Mouse (Mus musculus) stomach, embryonic 16.5 days (tissue): ENCODE measurements around the gene Espl1. TPM values are rescaled to one million over a fixed set of nuclear protein-coding genes. Genes with fewer than 3 reads are reported as not detected.

ENCODE experiments used
- ATAC-seq: fragments of 200-750 bp; cut with Nextera tagmentation; 2 replicates; pipeline ENCODE4 v1.8.0; 2017; ENCODE audit warnings: moderate number of reproducible peaks, moderate TSS enrichment; ENCODE audit not compliant: insufficient read depth, low FRiP score
- H3K27ac ChIP-seq: fragments of 300-500 bp; sonication (generic); 2 replicates; pipeline ENCODE4 v1.5.1; 2014; ENCODE audit warnings: low read length
- H3K27me3 ChIP-seq: fragments of 300-500 bp; sonication (generic); 2 replicates; pipeline ENCODE4 v1.6.1; 2014; ENCODE audit warnings: low read length, control low read depth, mixed read lengths; ENCODE audit not compliant: control insufficient read depth, insufficient read depth
- H3K36me3 ChIP-seq: fragments of 300-500 bp; sonication (generic); 2 replicates; pipeline ENCODE4 v1.6.1; 2014; ENCODE audit warnings: low read length; ENCODE audit not compliant: control insufficient read depth, insufficient read depth
- H3K4me1 ChIP-seq: fragments of 300-500 bp; sonication (generic); 2 replicates; pipeline ENCODE4 v1.6.1; 2014; ENCODE audit warnings: low read length, control low read depth, mixed read lengths; ENCODE audit not compliant: control insufficient read depth, insufficient read depth
- H3K4me2 ChIP-seq: fragments of 300-500 bp; sonication (generic); 2 replicates; pipeline ENCODE4 v1.6.1; 2014; ENCODE audit warnings: low read depth, low read length, mixed read lengths
- H3K4me3 ChIP-seq: fragments of 300-500 bp; sonication (generic); replicated peaks from 2 replicates; pipeline ENCODE4 v1.5.1; 2014; ENCODE audit warnings: mild to moderate bottlenecking, low read length
- H3K9ac ChIP-seq: fragments of 300-500 bp; sonication (generic); 2 replicates; pipeline ENCODE4 v1.6.1; 2014; ENCODE audit warnings: low read length
- H3K9me3 ChIP-seq: fragments of 300-500 bp; sonication (generic); replicated peaks from 2 replicates; pipeline ENCODE4 v1.6.1; 2016; ENCODE audit warnings: low read length, control low read depth; ENCODE audit not compliant: control insufficient read depth
- WGBS: fragments of 180-500 bp; shearing (Covaris S2); extraction: QIAGEN DNeasy Blood & Tissue Kit; methylation state at CpG from one replicate; pipeline ENCODE4 v1.1.7; 2014; 5-methylcytosine and 5-hydroxymethylcytosine counted together
- polyA plus RNA-seq: library from polyadenylated mRNA; unstranded; fragments of >200 nt; fragmentation: Nextera tagmentation; extraction: Ambion mirVana; gene quantifications from 2 replicates; pipeline ENCODE4 v1.2.1, GENCODE M21; 2015

The Espl1 gene
- polyA plus RNA-seq, 1 experiment from 2014 or later: 17.9 TPM

GRCm38 (mm10) chr15:102270274-102270960 lies 25.6 kb upstream of the Espl1 start, which contains the start of gene Gm9918:
TSS of gene Gm9918 (plus strand) at chr15:102270563.
- Histone ChIP-seq H3K4me3 (peak within 1 kb of the TSS; percentile 10), H3K9ac (peak within 1 kb of the TSS; percentile 57), H3K27me3 (no peaks in the 10 kb centered on the region), H3K9me3 (no peaks in the 10 kb centered on the region), H3K27ac (no peak within 1 kb of the TSS), H3K4me2 (peak within 1 kb of the TSS; percentile 48), H3K4me1 (peaks cover 15% of the 10 kb centered on the region), H3K36me3 (no peaks in the 10 kb centered on the region)
- ATAC-seq: peak; percentile 40; the same call in 1 of the 2 replicates
- WGBS: 13% methylated on average over 20 of the region's 21 CpGs

- Histone ChIP-seq H3K27me3 (no peaks in the 10 kb centered on the region), H3K36me3 (no peaks in the 10 kb centered on the region), H3K27ac (no peak overlapping the region), H3K4me2 (peak overlapping the region; percentile 48; the same call in 1 of the 2 replicates), H3K9ac (no peak overlapping the region; the same call in 1 of the 2 replicates), H3K9me3 (no peaks in the 10 kb centered on the region), H3K4me1 (peaks cover 15% of the 10 kb centered on the region), H3K4me3 (no peak overlapping the region)
- 23% methylated on average over 3 of the region's 3 CpGs for WGBS
- no peak for ATAC-seq
Observed at GRCm38 (mm10) chr15:102271441-102271840, 24.6 kb upstream of the Espl1 start.

GRCm38 (mm10) chr15:102273982-102274716 lies 21.9 kb upstream of the Espl1 start:
- Histone ChIP-seq H3K36me3 (no peaks in the 10 kb centered on the region), H3K27ac (no peak overlapping the region), H3K4me3 (no peak overlapping the region), H3K4me2 (no peak overlapping the region), H3K9me3 (no peaks in the 10 kb centered on the region), H3K4me1 (peaks cover 15% of the 10 kb centered on the region), H3K9ac (no peak overlapping the region), H3K27me3 (no peaks in the 10 kb centered on the region)
- WGBS: 72% methylated on average over 6 of the region's 6 CpGs
- ATAC-seq: no peak

- Histone ChIP-seq H3K36me3 (no peaks in the 10 kb centered on the region), H3K27me3 (no peaks in the 10 kb centered on the region), H3K9ac (peak overlapping the region; percentile 93), H3K9me3 (no peaks in the 10 kb centered on the region), H3K4me3 (peak overlapping the region; percentile 86), H3K4me1 (peaks cover 11% of the 10 kb centered on the region), H3K27ac (peak overlapping the region; percentile 95), H3K4me2 (peak overlapping the region; percentile 64)
- no peak for ATAC-seq
- WGBS: 33% methylated on average over 7 of the region's 7 CpGs
Observed at GRCm38 (mm10) chr15:102278726-102279091, 17.4 kb upstream of the Espl1 start.

- ATAC-seq: peak; percentile 95
- peak within 1 kb of the TSS; percentile 86 for H3K4me3 ChIP-seq
- WGBS: under 1% methylated on average over 65 of the region's 65 CpGs
- no peaks in the 10 kb centered on the region for H3K36me3 ChIP-seq
- no peaks in the 10 kb centered on the region for H3K9me3 ChIP-seq
- peak within 1 kb of the TSS; percentile 85 for H3K4me2 ChIP-seq
- no peaks in the 10 kb centered on the region for H3K27me3 ChIP-seq
- H3K27ac ChIP-seq: peak within 1 kb of the TSS; percentile 95
- peaks cover 11% of the 10 kb centered on the region for H3K4me1 ChIP-seq
- H3K9ac ChIP-seq: peak within 1 kb of the TSS; percentile 93
Observed at GRCm38 (mm10) chr15:102279092-102279782, 16.8 kb upstream of the Espl1 start, which contains the start of gene Mfsd5. TSS of gene Mfsd5 (plus strand) at chr15:102279454.

GRCm38 (mm10) chr15:102279783-102280520 lies 16.1 kb upstream of the Espl1 start:
- H3K4me1 ChIP-seq: peaks cover 11% of the 10 kb centered on the region

GRCm38 (mm10) chr15:102280623-102281022 lies 15.4 kb upstream of the Espl1 start:
- Histone ChIP-seq H3K4me1 (peaks cover 11% of the 10 kb centered on the region), H3K4me3 (peak overlapping the region; percentile 86), H3K27me3 (no peaks in the 10 kb centered on the region), H3K27ac (peak overlapping the region; percentile 95; the same call in 1 of the 2 replicates), H3K9me3 (no peaks in the 10 kb centered on the region), H3K36me3 (no peaks in the 10 kb centered on the region), H3K9ac (peak overlapping the region; percentile 93), H3K4me2 (peak overlapping the region; percentile 85)
- 91% methylated on average over 19 of the region's 19 CpGs for WGBS
- no peak for ATAC-seq

More at GRCm38 (mm10) chr15:102279783-102280520, 16.1 kb upstream of the Espl1 start:
- WGBS: 20% methylated on average over 13 of the region's 13 CpGs
- Histone ChIP-seq H3K9ac (peak overlapping the region; percentile 93), H3K4me3 (peak overlapping the region; percentile 86), H3K36me3 (no peaks in the 10 kb centered on the region), H3K27ac (peak overlapping the region; percentile 95), H3K9me3 (no peaks in the 10 kb centered on the region), H3K27me3 (no peaks in the 10 kb centered on the region), H3K4me2 (peak overlapping the region; percentile 85)
- peak; percentile 41 for ATAC-seq

GRCm38 (mm10) chr15:102282463-102283292 lies 13.4 kb upstream of the Espl1 start:
- Histone ChIP-seq H3K9me3 (no peaks in the 10 kb centered on the region), H3K27me3 (no peaks in the 10 kb centered on the region), H3K9ac (no peak overlapping the region), H3K4me2 (no peak overlapping the region), H3K4me1 (peaks cover 11% of the 10 kb centered on the region), H3K4me3 (no peak overlapping the region), H3K27ac (no peak overlapping the region), H3K36me3 (no peaks in the 10 kb centered on the region)
- WGBS: 71% methylated on average over 8 of the region's 8 CpGs
- no peak for ATAC-seq
